Mouse (Mus musculus): Measurements from ENCODE around the gene Lrrn4. TPM values are rescaled to one million over a fixed set of nuclear protein-coding genes. Genes with fewer than 3 reads are reported as not detected.

Gene Lrrn4
- total RNA-seq, 2 experiments from 2014 or later: 0.98 TPM; not detected in 1

DNA sequence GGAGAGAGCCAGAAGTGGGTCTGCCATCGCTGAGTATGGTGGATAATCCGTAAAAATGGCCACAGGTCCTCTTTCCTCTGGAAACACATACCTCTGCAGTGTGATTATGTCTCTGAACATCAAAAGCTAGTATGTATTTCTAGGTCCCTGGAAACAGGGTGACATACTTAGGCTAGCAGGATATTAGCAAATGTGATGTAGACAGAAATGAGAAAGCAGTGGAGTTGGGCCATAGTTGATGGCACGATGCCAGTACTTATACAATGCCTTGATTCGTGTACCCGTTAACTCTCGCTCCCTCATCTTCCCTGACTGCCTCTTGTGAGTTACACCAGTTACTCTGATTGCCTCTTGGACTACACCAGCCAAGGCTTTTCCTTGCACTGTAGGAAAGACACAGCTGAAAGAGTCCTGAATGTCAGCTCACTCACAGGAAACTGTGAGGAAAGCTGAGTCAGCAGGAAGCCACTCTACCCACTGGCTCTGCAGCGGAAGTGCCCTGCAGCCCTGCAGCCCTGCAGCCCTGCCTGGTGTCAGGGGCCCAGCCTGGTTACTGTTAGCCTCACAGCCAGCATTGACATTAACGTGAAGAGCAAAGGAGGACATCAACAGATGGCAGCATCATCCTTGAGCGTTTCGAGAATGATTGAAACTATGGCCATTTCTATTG, 6.9 kb downstream of the Lrrn4 start:
- ATAC-seq (replicated peaks; ENCODE audit: low FRiP score, poor library complexity, severe bottlenecking): no peak

DNA sequence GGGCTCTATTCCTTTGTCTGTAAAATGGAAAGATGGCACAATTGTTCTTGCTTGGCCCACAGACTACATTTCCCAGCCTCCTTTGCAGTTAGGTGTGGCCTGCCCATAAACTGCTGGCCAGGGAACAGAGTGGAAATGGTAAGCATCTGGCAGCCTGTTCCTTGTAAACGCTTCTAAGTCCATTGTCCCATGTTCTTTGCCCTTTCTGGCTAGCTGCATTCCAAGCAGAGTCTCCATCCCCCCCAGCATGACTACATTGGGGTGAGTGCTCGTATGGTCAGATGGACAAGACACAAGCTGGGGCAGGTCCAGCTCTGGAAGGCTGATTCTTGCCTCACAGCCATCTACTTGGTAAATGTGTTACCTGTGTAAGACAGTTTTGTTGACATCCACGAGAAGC, 9.0 kb downstream of the Lrrn4 start:
- ATAC-seq (replicated peaks; ENCODE audit: low FRiP score, poor library complexity, severe bottlenecking): no peak

DNA sequence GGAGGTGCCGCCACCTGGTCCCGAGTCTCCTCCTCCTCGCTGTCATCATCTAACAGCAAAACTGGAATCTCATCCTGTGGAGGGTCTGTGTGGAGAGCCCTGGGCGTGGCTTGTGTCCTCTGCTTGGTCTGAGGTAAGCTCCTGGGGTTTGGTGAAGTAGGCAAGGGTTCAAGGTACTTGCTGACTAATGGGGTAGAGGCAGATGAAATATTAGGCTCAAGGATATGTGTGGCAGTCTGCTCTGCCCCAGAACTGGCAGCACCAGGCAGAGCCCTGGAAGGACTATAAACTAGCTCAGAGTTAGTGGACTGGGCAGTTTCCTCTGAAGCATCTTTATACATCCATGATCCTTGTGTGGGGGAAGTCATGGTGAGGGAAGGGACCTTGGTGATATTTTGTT, 10.4 kb downstream of the Lrrn4 start:
- no peak for ATAC-seq (replicated peaks; ENCODE audit: low FRiP score, poor library complexity, severe bottlenecking)

DNA sequence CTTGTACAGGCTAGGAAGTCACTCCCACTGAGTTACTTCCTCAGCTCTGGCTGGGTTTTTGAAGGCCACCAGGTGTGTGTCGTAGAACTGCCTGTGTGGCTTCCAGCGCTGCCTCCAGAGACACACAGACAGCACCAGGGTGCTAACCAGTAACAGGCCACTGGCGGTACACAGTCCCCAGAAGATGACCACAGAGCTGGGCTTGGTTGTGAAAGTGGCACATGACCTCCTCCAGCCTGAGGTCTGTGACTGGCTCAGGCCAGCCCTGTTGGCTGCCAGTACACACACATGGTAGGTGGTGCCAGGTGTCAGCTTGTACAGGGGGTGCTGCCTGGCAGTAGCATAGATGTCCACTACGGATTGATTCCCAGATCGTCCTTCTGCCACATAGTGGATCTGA, 11.0 kb downstream of the Lrrn4 start:
- ATAC-seq (replicated peaks; ENCODE audit: low FRiP score, poor library complexity, severe bottlenecking): no peak

DNA sequence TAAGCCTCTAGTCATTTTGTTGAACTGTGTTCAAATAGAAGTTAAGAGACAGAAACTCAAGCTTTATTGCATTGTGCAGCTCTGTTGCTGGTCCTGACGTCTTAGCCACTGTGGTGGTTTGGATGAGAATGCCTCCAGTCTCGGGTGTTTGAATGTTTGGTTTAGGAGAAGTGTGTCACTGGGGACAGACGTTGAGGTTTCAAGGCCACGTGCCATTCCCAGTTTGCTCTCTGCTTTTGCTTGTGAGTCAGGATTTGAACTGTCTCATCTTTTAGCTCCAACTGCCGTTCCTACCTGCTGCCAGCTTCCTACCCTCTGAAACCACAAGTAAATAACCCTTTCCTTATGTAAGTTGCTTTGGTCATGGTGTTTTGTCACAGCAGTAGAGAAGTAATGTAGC, 13.2 kb downstream of the Lrrn4 start:
- no peak for ATAC-seq (replicated peaks; ENCODE audit: low FRiP score, poor library complexity, severe bottlenecking)

DNA sequence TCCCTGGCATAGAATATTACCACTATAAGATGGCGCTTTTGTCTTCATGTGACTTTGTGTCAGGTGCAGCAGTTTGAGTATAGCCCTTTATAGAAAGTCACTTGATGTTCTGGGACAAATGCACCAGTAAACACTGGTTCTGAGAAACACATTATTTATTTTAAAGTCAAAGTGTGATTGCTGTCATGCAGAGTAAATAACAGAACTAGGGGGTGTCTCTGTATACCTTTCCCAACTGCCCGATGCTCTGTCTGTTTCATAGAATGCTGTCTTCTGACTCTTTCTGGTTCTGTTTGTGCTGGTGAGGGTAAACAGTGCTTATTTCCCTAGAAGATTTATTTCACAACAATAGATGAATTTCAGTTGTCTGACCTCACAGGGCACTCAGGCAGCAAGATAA, 17.4 kb downstream of the Lrrn4 start:
- ATAC-seq (replicated peaks; ENCODE audit: low FRiP score, poor library complexity, severe bottlenecking): no peak

DNA sequence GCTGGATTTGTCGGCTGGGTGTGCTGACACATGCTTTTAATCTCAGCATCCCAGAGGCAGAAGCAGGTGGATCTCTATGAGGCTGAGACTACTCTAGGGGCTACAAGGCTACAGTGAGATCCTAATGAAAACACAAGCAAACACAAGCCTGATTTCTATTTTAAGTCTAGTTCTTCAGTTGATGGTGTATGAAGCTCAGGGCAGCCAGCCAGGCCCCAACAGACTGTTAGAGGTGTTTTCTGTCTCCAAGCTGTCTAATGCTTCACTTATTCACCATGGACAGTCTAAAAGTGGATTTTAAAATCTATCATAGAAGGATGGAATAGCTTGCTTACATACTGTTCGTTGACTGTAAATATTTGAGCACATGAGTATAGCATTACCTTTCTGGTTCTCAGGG, 19.2 kb downstream of the Lrrn4 start:
- ATAC-seq (replicated peaks; ENCODE audit: low FRiP score, poor library complexity, severe bottlenecking): no peak

DNA sequence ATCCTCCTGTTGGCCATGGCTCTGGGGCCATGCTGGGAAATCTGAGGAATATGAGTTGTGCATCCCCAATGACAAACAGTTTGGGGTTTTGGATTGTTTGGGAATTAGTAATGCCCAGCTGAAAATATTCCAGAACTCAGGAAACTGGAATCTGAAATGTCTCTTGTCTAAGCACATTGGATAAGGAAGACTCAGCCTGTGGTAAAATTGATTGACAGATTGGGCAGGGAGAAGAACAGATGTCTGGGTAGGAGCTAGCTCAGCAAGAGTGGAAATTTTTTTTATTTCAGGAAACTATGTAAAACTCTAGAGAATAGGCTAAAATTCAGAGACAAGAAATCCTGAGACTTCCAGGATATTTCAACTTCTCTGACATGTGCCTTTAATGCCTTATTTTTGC, 20.3 kb downstream of the Lrrn4 start:
- ATAC-seq (replicated peaks; ENCODE audit: low FRiP score, poor library complexity, severe bottlenecking): no peak

DNA sequence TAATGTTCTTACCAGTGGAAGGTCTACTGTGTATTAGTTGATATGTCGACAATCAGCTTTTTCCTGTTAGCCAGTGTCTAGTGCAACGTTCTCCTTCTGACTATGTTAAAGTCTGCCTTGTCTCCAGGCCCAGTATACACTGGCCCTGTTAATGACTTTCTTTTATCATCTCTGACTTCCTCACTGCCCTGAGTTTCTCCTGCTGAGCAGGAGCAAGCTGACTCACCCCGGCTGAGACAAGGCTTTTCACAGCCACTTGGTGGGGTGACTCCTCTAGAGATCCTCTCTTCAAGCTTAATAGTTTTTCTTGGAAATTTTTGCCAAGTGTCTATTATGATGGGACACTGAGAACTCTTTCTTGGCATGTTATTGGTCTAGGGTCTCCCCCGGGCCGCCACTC, 24.4 kb downstream of the Lrrn4 start:
- no peak for ATAC-seq (replicated peaks; ENCODE audit: low FRiP score, poor library complexity, severe bottlenecking)

DNA sequence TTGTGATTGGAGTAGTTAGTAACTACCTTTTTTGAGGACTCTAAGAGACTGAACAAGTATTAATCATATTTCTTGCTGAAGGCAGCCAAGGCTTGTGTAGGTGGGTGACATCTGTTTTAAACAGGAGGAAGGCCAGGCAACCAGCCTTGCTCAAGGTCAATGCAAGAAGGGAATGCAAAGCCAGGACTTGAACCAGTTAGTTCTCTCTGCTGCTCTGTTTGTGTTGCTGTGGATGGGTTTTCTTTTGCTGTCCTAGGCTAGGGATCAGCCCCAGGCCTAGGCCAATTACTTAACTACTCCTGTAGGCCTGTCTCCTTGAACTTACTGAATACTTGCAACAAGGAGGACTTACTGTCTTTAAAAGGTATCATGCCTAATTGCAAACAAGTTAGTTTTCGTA, 27.6 kb downstream of the Lrrn4 start:
- no peak for ATAC-seq (replicated peaks; ENCODE audit: low FRiP score, poor library complexity, severe bottlenecking)

DNA sequence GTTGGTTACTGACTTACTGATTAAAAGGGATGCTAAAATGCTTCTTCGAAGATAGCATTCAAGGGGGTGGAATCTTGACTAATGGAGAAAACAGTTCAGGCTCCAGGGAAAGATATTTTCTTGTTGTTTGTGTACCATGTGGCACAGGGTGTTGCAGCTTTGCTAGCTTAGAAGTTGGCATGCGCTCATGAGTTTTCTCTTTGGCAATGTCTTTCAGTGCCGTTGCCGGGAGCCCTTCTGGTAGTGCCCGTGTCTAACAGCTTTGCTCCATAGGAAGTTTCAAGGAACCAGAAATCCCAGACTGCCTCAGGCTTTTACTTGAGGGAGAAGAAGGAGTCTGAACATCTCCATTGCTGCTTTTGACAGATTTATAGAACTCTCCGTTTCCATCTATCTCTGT, 31.6 kb downstream of the Lrrn4 start:
- no peak for ATAC-seq (replicated peaks; ENCODE audit: low FRiP score, poor library complexity, severe bottlenecking)

DNA sequence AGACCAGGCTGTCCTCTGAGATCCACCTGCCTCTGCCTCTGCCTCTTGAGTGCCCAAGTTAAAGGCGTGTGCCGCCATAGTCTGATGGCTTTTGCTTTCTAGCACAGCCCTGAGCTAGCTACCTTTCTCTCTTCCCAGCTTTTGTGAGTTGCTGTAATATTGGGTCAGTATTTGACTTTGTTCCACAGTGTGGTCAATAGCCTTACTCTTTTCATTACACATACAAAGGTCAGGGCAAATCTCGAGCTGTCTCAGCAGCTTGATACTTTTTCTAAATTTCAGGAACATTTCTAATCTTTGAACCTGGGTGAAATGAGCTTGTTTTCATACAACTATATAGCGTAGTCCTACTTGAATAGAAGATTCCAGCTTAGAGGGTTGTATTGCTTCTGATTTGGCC, 32.3 kb downstream of the Lrrn4 start:
- no peak for ATAC-seq (replicated peaks; ENCODE audit: low FRiP score, poor library complexity, severe bottlenecking)

DNA sequence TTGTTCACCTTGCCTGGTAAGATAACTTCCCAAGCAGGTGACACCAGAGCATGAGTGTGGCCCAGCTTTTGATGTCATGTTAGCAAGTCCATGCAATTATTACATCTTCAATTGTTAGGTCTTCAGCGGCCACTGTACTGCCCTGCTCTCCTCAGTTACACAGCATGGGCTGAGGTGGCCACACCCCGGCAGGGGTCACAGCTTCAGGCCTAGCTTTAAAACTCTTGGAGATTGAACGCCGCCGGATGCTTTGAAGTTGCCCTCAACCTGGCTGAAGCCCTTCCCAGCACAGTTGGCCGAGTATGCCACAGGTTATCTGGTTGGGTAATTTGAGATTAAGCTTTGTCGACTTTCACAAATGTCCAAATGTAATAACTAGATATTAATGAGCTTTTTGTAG, 33.1 kb downstream of the Lrrn4 start:
- no peak for ATAC-seq (replicated peaks; ENCODE audit: low FRiP score, poor library complexity, severe bottlenecking)

DNA sequence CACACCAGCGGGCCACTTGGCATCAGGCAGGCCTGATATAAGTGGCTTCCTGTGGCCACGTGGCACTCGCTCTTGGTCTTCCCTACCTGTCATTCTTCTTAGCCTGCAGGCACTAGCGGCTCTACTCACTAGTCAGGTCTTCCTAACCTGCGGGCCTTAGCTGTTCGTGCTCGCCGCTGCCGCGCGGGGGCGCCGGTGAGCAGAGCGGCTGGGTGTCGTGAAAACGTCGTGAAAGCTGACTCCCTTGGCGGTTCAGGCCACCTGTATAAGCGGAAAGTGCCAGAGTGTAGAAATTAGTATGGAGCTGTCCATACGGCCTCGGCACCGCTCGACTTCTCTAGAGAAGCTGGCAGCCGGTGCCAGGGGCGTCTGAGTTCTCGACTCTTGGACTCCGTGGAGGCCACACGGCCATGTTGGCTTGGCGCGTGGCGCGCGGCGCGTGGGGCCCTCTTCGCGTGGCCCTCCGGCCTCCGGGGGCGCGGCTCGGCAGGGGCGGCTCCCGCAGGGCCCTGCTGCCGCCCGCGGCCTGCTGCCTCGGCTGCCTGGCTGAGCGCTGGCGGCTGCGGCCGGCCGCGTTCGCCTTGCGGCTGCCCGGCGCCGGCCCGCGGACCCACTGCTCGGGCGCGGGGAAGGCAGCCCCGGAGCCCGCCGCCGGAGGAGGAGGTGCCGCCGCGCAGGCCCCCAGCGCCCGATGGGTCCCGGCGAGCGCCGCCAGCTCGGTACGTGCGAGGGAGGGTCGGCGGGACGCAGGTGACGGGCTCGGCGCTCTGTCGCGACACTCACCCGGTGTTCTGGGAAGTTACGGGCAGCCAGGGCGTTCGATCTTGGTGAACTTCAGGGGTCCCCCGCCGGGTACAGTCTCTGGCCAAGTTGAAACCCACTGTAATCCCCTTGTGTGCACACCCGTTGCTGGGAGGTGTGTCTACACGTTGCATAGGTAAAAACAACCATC, 34.0 kb downstream of the Lrrn4 start, which contains the start of gene Crls1:
Gene Crls1, plus strand, starts transcription at position 260 of the 952 bp plus-strand sequence.
- ATAC-seq (replicated peaks; ENCODE audit: low FRiP score, poor library complexity, severe bottlenecking): peak; percentile 94

DNA sequence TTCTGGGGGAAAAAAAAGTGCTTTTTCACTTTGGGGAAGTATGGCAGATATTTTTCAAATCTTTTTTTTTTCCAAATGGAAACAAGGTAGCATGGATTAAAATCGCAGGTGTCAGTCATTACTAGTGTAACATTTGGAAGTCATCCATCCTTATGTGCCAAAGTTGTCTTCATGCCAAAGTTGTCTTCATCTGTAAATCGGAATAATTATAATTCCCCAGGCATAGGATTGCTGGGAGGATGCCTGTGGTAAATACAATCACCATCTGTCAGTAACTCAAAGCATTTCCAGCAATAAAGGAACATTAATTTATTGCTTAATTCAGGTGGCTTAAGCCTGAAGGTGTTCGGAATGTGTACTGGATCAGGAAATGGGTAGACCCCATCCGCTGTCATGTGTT, 39.6 kb downstream of the Lrrn4 start:
- ATAC-seq (replicated peaks; ENCODE audit: low FRiP score, poor library complexity, severe bottlenecking): no peak

Other genes with a start within 250 kb of the Lrrn4 start
- 13.4 and 14.4 TPM in 2 replicates for gene Shld1, start 194.0 kb downstream of the Lrrn4 start, total RNA-seq (2015; ENCODE audit: low replicate concordance)
- 8.1 and 9.8 TPM in 2 replicates for gene Shld1, start 194.0 kb downstream of the Lrrn4 start, total RNA-seq (2017; ENCODE audit: low replicate concordance)
- not detected in 2 replicates for gene Chgb, start 99.6 kb downstream of the Lrrn4 start, total RNA-seq (2015; ENCODE audit: low replicate concordance)
- not detected in 2 replicates for gene Chgb, start 99.6 kb downstream of the Lrrn4 start, total RNA-seq (2017; ENCODE audit: low replicate concordance)
- 2.9 and 12.6 TPM in 2 replicates for gene Trmt6, start 64.8 kb downstream of the Lrrn4 start, total RNA-seq (2015; ENCODE audit: low replicate concordance)
- 4.3 and 7.7 TPM in 2 replicates for gene Trmt6, start 64.8 kb downstream of the Lrrn4 start, total RNA-seq (2017; ENCODE audit: low replicate concordance)
- gene Mcm8, start 64.8 kb downstream of the Lrrn4 start, total RNA-seq (2015; ENCODE audit: low replicate concordance): 10.9 and 13.0 TPM in 2 replicates
- gene Mcm8, start 64.8 kb downstream of the Lrrn4 start, total RNA-seq (2017; ENCODE audit: low replicate concordance): 2.5 and 8.3 TPM in 2 replicates
- gene Crls1, start 34.2 kb downstream of the Lrrn4 start, total RNA-seq (2015; ENCODE audit: low replicate concordance): 7.6 and 14.7 TPM in 2 replicates
- gene Crls1, start 34.2 kb downstream of the Lrrn4 start, total RNA-seq (2017; ENCODE audit: low replicate concordance): 1.3 and 5.8 TPM in 2 replicates
- not detected in 2 replicates for gene Fermt1, start 65.0 kb upstream of the Lrrn4 start, total RNA-seq (2015; ENCODE audit: low replicate concordance)
- gene Fermt1, start 65.0 kb upstream of the Lrrn4 start, total RNA-seq (2017; ENCODE audit: low replicate concordance): not detected in 2 replicates